Mouse (Mus musculus): Measurements from ENCODE around the gene Bcl2a1d. TPM values are rescaled to one million over a fixed set of nuclear protein-coding genes. Genes with fewer than 3 reads are reported as not detected.
"Not testable (repeated sequence)": the region's sequence is repeated elsewhere in the genome, so short reads cannot be mapped to it uniquely, and the experiment has no call there.

The Bcl2a1d gene
- polyA plus RNA-seq, 1 experiment from 2014 or later = not detected

GRCm38 (mm10) chr9:88718140-88718539 is 13.6 kb downstream of the Bcl2a1d start:
- not testable (repeated sequence) for H3K4me2 ChIP-seq (replicated peaks); H3K4me3 ChIP-seq; H3K27ac ChIP-seq; H3K4me1 ChIP-seq; H3K9me3 ChIP-seq (replicated peaks); H3K9ac ChIP-seq; H3K36me3 ChIP-seq; H3K27me3 ChIP-seq
- peak; percentile 6; the same call in 1 of the 2 replicates for ATAC-seq (ENCODE audit: low FRiP score)
- WGBS = 34% methylated on average over 2 of the region's 2 CpGs

- H3K27me3 ChIP-seq; H3K9me3 ChIP-seq (replicated peaks): not testable (repeated sequence)
- WGBS = 93% methylated on average over 5 of the region's 5 CpGs
Measured at GRCm38 (mm10) chr9:88714515-88714914, 17.2 kb downstream of the Bcl2a1d start.

GRCm38 (mm10) chr9:88712164-88712749 is 19.5 kb downstream of the Bcl2a1d start:
- not testable (repeated sequence) for H3K9ac ChIP-seq; H3K27ac ChIP-seq; H3K27me3 ChIP-seq; H3K4me1 ChIP-seq; H3K9me3 ChIP-seq (replicated peaks); H3K36me3 ChIP-seq; H3K4me2 ChIP-seq (replicated peaks); ATAC-seq (ENCODE audit: low FRiP score); H3K4me3 ChIP-seq
- WGBS = 84% methylated on average over 3 of the region's 3 CpGs

More at GRCm38 (mm10) chr9:88714515-88714914, 17.2 kb downstream of the Bcl2a1d start:
- not testable (repeated sequence) for H3K36me3 ChIP-seq; H3K27ac ChIP-seq; ATAC-seq (ENCODE audit: low FRiP score); H3K4me2 ChIP-seq (replicated peaks); H3K4me1 ChIP-seq; H3K4me3 ChIP-seq; H3K9ac ChIP-seq

- H3K36me3 ChIP-seq; ATAC-seq (ENCODE audit: low FRiP score); H3K9ac ChIP-seq; H3K27me3 ChIP-seq; H3K9me3 ChIP-seq (replicated peaks); H3K27ac ChIP-seq; H3K4me2 ChIP-seq (replicated peaks); H3K4me3 ChIP-seq; H3K4me1 ChIP-seq: not testable (repeated sequence)
- WGBS = 92% methylated on average over 4 of the region's 5 CpGs
Measured at GRCm38 (mm10) chr9:88710910-88711438, 20.7 kb downstream of the Bcl2a1d start.

GRCm38 (mm10) chr9:88710439-88710838 is 21.3 kb downstream of the Bcl2a1d start:
- not testable (repeated sequence) for ATAC-seq (ENCODE audit: low FRiP score); H3K9me3 ChIP-seq (replicated peaks); H3K4me2 ChIP-seq (replicated peaks); H3K9ac ChIP-seq; H3K4me1 ChIP-seq; H3K4me3 ChIP-seq; H3K36me3 ChIP-seq; H3K27ac ChIP-seq; H3K27me3 ChIP-seq
- 99% methylated on average over 2 of the region's 2 CpGs for WGBS

GRCm38 (mm10) chr9:88709794-88710193 is 21.9 kb downstream of the Bcl2a1d start:
- not testable (repeated sequence) for H3K9ac ChIP-seq; H3K4me2 ChIP-seq (replicated peaks); H3K27me3 ChIP-seq; H3K9me3 ChIP-seq (replicated peaks); H3K36me3 ChIP-seq; H3K4me3 ChIP-seq; ATAC-seq (ENCODE audit: low FRiP score); H3K27ac ChIP-seq; H3K4me1 ChIP-seq
- WGBS = 97% methylated on average over 5 of the region's 5 CpGs

- H3K9ac ChIP-seq = no peak overlapping the region
- H3K4me2 ChIP-seq (replicated peaks) = no peak overlapping the region
- H3K27ac ChIP-seq = no peak overlapping the region
- no peak overlapping the region for H3K4me3 ChIP-seq
- no peak for ATAC-seq (ENCODE audit: low FRiP score)
- H3K9me3 ChIP-seq (replicated peaks) = no peaks in the 10 kb centered on the region
- WGBS = 89% methylated on average over 6 of the region's 6 CpGs
- H3K36me3 ChIP-seq = no peaks in the 10 kb centered on the region
- H3K27me3 ChIP-seq = no peaks in the 10 kb centered on the region
- H3K4me1 ChIP-seq = no peaks in the 10 kb centered on the region
Measured at GRCm38 (mm10) chr9:88709304-88709703, 22.4 kb downstream of the Bcl2a1d start.

GRCm38 (mm10) chr9:88706700-88707099 is 25.0 kb downstream of the Bcl2a1d start:
- ATAC-seq (ENCODE audit: low FRiP score) = no peak
- Histone ChIP-seq H3K27me3 (no peaks in the 10 kb centered on the region), H3K4me2 (replicated peaks) (no peak overlapping the region), H3K9me3 (replicated peaks) (no peaks in the 10 kb centered on the region), H3K27ac (no peak overlapping the region), H3K9ac (no peak overlapping the region), H3K4me1 (no peaks in the 10 kb centered on the region), H3K4me3 (no peak overlapping the region), H3K36me3 (no peaks in the 10 kb centered on the region)
- WGBS = 70% methylated on average over 4 of the region's 4 CpGs

GRCm38 (mm10) chr9:88705157-88705556 is 26.6 kb downstream of the Bcl2a1d start:
- H3K27ac ChIP-seq; H3K4me1 ChIP-seq; H3K9ac ChIP-seq; H3K4me2 ChIP-seq (replicated peaks); H3K27me3 ChIP-seq; H3K9me3 ChIP-seq (replicated peaks); H3K4me3 ChIP-seq; ATAC-seq (ENCODE audit: low FRiP score); H3K36me3 ChIP-seq: not testable (repeated sequence)
- 77% methylated on average over 8 of the region's 8 CpGs for WGBS

GRCm38 (mm10) chr9:88698746-88699145 is 33.0 kb downstream of the Bcl2a1d start:
- 71% methylated on average over 1 of the region's 2 CpGs for WGBS
- not testable (repeated sequence) for H3K9me3 ChIP-seq (replicated peaks); ATAC-seq (ENCODE audit: low FRiP score)

GRCm38 (mm10) chr9:88691307-88691706 is 40.4 kb downstream of the Bcl2a1d start:
- not testable (repeated sequence) for ATAC-seq (ENCODE audit: low FRiP score); H3K9me3 ChIP-seq (replicated peaks); H3K4me3 ChIP-seq; H3K4me2 ChIP-seq (replicated peaks); H3K27me3 ChIP-seq; H3K27ac ChIP-seq; H3K36me3 ChIP-seq; H3K4me1 ChIP-seq; H3K9ac ChIP-seq
- 81% methylated on average over 2 of the region's 2 CpGs for WGBS

More at GRCm38 (mm10) chr9:88698746-88699145, 33.0 kb downstream of the Bcl2a1d start:
- H3K4me2 ChIP-seq (replicated peaks); H3K36me3 ChIP-seq; H3K4me1 ChIP-seq; H3K9ac ChIP-seq; H3K4me3 ChIP-seq; H3K27ac ChIP-seq; H3K27me3 ChIP-seq: not testable (repeated sequence)

GRCm38 (mm10) chr9:88689451-88689850 is 42.3 kb downstream of the Bcl2a1d start:
- not testable (repeated sequence) for H3K36me3 ChIP-seq; H3K9ac ChIP-seq; H3K4me2 ChIP-seq (replicated peaks); H3K27me3 ChIP-seq; ATAC-seq (ENCODE audit: low FRiP score); H3K9me3 ChIP-seq (replicated peaks); H3K4me3 ChIP-seq; H3K4me1 ChIP-seq; H3K27ac ChIP-seq
- 90% methylated on average over 3 of the region's 3 CpGs for WGBS

GRCm38 (mm10) chr9:88686719-88687118 is 45.0 kb downstream of the Bcl2a1d start:
- not testable (repeated sequence) for H3K4me3 ChIP-seq; H3K9ac ChIP-seq; H3K36me3 ChIP-seq; H3K4me2 ChIP-seq (replicated peaks); H3K4me1 ChIP-seq; H3K9me3 ChIP-seq (replicated peaks); ATAC-seq (ENCODE audit: low FRiP score); H3K27me3 ChIP-seq; H3K27ac ChIP-seq
- WGBS = 90% methylated on average over 1 of the region's 1 CpGs

Measured in hindbrain, embryonic 12.5 days (tissue).